Mouse (Mus musculus) hindbrain, embryonic 15.5 days (tissue): Measurements from ENCODE around the gene Nav2. TPM values are rescaled to one million over a fixed set of nuclear protein-coding genes. Genes with fewer than 3 reads are reported as not detected.

Experiments
- ATAC-seq: fragments of 200-750 bp; cut with Nextera tagmentation; 2 replicates; pipeline ENCODE4 v1.8.0; 2017; ENCODE audit warnings: low read depth, moderate number of reproducible peaks, moderate TSS enrichment; ENCODE audit not compliant: low FRiP score
- H3K27ac ChIP-seq: fragments of 300-500 bp; sonication (generic); replicated peaks from 2 replicates; pipeline ENCODE4 v1.5.1; 2015; ENCODE audit warnings: mild to moderate bottlenecking, inconsistent platforms
- H3K27me3 ChIP-seq: fragments of 300-500 bp; sonication (generic); 2 replicates; pipeline ENCODE4 v1.6.1; 2015; ENCODE audit warnings: control low read depth, inconsistent platforms
- H3K36me3 ChIP-seq: fragments of 300-500 bp; sonication (generic); 2 replicates; pipeline ENCODE4 v1.6.1; 2015; ENCODE audit warnings: control low read depth, inconsistent platforms
- H3K4me1 ChIP-seq: fragments of 300-500 bp; sonication (generic); replicated peaks from 2 replicates; pipeline ENCODE4 v1.6.1; 2015; ENCODE audit warnings: control low read depth, inconsistent platforms
- H3K4me2 ChIP-seq: fragments of 300-500 bp; sonication (generic); 2 replicates; pipeline ENCODE4 v1.6.1; 2015; ENCODE audit warnings: moderate library complexity, mild to moderate bottlenecking, inconsistent platforms
- H3K4me3 ChIP-seq: fragments of 300-500 bp; sonication (generic); 2 replicates; pipeline ENCODE4 v1.5.1; 2015; ENCODE audit warnings: mild to moderate bottlenecking, inconsistent platforms
- H3K9ac ChIP-seq: fragments of 300-500 bp; sonication (generic); 2 replicates; pipeline ENCODE4 v1.6.1; 2015; ENCODE audit warnings: inconsistent platforms
- H3K9me3 ChIP-seq: fragments of 300-500 bp; sonication (generic); 2 replicates; pipeline ENCODE4 v1.6.1; 2016; ENCODE audit warnings: control low read depth, inconsistent platforms
- WGBS: fragments of 180-500 bp; shearing (Covaris S2); methylation state at CpG from one replicate; pipeline ENCODE4 v1.1.7; 2015; 5-methylcytosine and 5-hydroxymethylcytosine counted together
- polyA plus RNA-seq: library from polyadenylated mRNA; unstranded; fragments of >200 nt; fragmentation: Nextera tagmentation; extraction: Ambion mirVana; gene quantifications from 2 replicates; pipeline ENCODE4 v1.2.1, GENCODE M21; 2015

Nav2 gene
- polyA plus RNA-seq, 1 experiment from 2014 or later = 24.7 TPM

DNA sequence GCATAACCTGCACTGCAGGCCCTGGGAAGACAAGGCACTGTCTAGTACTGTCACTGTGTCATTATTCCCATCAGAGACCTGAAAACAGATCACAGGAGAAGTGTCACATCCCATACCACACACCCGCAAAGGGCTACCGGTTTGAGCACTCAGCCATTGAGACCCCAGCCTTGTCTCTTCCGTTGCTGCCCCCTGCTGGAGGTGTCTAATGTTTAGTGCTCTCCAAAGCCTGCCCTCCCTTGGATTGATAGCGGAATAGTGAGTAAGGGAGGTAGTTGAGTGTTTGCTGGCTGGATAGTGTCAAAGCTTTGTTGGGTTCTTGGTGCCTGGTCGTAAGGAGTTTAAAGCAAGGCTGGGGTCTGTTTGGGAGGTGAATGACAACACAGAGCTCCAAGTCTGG, 568.1 kb downstream of the Nav2 start:
- H3K36me3 ChIP-seq = no peaks in the 10 kb centered on the region
- H3K27me3 ChIP-seq = no peaks in the 10 kb centered on the region
- no peak overlapping the region for H3K4me3 ChIP-seq
- ATAC-seq = no peak
- no peaks in the 10 kb centered on the region for H3K9me3 ChIP-seq
- no peak overlapping the region for H3K27ac ChIP-seq
- WGBS = 54% methylated on average over 5 of the region's 5 CpGs
- no peak overlapping the region for H3K9ac ChIP-seq
- no peak overlapping the region for H3K4me2 ChIP-seq
- H3K4me1 ChIP-seq = peaks cover 8% of the 10 kb centered on the region; the same call in 1 of the 2 replicates

DNA sequence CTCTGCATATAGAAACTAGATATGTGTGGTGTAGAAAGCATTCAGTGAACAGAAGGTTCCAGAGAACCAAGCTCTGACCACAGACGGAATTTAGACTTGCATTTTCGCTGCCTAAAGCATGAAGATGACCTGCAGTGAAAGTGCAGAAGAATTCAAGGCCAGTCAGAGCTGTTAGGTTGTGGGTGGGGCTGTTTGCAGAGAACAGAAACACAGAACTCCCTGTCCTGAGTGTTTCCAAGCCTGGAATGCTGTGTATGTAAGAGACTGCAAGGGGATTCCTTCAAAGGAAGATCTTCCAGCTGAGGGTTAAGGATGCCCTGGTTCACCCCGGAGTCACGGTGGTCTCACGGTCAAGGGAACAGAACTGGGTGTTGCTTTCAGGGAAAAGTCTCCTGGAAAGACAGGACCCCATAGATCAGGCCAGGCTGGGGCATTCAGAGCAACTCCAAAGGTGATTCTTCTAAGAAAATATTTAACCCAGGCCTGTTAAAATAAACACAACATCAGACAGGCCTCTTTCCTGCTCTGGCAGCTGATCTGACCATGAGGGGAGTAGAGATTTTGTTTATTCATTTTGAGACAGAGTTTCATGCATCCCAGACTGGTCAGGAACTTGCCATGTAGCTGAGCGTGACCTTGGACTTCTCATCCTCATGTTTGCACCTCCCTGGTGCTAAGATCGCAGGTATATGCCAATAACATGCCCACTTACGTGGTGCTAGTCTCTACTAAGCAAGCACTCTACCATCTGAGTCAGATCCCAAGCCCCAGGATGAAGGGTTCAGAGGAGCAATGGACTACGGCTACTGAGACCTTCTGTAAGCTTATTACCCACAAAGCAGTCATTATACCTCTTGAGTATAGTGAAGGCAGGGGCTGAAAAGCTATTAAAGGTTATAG, 568.8 kb downstream of the Nav2 start:
- 84% methylated on average over 9 of the region's 9 CpGs for WGBS
- H3K36me3 ChIP-seq = no peaks in the 10 kb centered on the region
- no peaks in the 10 kb centered on the region for H3K27me3 ChIP-seq
- H3K4me2 ChIP-seq = no peak overlapping the region
- no peak overlapping the region for H3K9ac ChIP-seq
- peaks cover 8% of the 10 kb centered on the region; the same call in 1 of the 2 replicates for H3K4me1 ChIP-seq
- no peak overlapping the region for H3K4me3 ChIP-seq
- no peak for ATAC-seq
- no peaks in the 10 kb centered on the region for H3K9me3 ChIP-seq
- no peak overlapping the region for H3K27ac ChIP-seq

DNA sequence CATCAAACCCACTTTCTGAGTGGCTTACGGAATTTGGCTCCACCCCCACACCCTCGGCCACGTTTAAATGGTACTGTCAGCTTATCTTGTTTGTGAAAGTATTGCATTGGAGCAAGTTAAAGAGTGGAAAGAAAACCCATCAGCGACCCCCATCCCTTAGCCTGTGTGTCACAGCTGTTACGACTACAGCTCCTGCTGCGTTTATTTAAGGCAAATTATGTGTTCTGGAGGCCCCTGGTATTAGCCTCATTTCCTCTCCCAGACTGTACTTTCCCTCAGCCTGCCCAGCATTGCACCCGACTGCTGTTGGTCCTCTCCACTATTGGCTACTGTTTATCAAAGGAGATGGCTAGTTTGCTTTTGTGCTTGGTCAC, 569.4 kb downstream of the Nav2 start:
- Histone ChIP-seq H3K4me2 (no peak overlapping the region), H3K9ac (no peak overlapping the region), H3K27me3 (no peaks in the 10 kb centered on the region), H3K4me1 (peaks cover 8% of the 10 kb centered on the region; the same call in 1 of the 2 replicates), H3K27ac (no peak overlapping the region), H3K36me3 (no peaks in the 10 kb centered on the region), H3K9me3 (no peaks in the 10 kb centered on the region), H3K4me3 (no peak overlapping the region)
- 59% methylated on average over 7 of the region's 7 CpGs for WGBS
- ATAC-seq = no peak

DNA sequence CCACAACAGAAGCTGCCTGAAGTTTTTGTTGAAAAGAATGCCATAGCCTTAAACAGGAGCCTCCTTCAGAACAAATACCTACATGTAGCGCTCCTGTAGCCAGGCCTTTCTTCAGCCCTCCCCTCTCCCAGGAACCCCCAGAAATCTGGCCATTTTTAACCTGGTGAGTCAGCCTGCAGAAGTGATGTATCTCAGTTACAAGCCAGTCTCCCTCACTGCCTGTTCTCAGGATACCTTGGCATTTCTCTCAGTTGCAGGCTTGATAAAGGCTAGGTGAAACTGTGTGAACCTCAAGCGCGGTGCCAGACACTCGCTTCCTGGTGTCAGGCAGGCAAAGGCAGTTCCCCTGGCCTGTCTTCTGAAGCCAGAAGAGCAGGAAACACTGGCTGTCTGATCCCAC, 570.4 kb downstream of the Nav2 start:
- Histone ChIP-seq H3K4me2 (no peak overlapping the region), H3K27ac (no peak overlapping the region), H3K27me3 (no peaks in the 10 kb centered on the region), H3K4me3 (no peak overlapping the region), H3K9me3 (no peaks in the 10 kb centered on the region), H3K4me1 (peaks cover 8% of the 10 kb centered on the region), H3K36me3 (no peaks in the 10 kb centered on the region), H3K9ac (no peak overlapping the region)
- 97% methylated on average over 4 of the region's 4 CpGs for WGBS
- ATAC-seq = no peak

DNA sequence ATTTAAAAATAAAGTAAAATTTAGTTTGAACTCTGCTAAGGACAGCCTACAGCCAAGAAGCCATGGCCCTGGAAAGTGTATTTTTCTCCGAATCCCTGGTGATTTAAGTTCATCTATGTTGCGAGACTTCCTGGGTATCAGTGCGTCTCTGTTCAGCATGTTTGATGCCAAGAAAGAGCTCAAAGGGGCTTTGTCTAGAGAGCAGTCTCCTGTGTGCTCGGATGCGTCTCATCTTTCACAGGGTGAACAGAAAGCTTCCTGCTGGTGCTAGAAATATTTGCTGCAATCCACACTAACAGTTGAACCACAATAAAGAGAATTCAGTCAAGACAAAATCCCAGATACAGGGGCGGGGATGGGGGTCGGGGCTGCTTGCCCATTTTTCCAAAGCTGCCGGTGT, 572.4 kb downstream of the Nav2 start:
- Histone ChIP-seq H3K27ac (no peak overlapping the region), H3K9me3 (no peaks in the 10 kb centered on the region), H3K4me1 (peaks cover 26% of the 10 kb centered on the region), H3K4me3 (no peak overlapping the region), H3K36me3 (no peaks in the 10 kb centered on the region), H3K4me2 (no peak overlapping the region), H3K9ac (no peak overlapping the region), H3K27me3 (no peaks in the 10 kb centered on the region)
- 57% methylated on average over 8 of the region's 8 CpGs for WGBS
- ATAC-seq = no peak

DNA sequence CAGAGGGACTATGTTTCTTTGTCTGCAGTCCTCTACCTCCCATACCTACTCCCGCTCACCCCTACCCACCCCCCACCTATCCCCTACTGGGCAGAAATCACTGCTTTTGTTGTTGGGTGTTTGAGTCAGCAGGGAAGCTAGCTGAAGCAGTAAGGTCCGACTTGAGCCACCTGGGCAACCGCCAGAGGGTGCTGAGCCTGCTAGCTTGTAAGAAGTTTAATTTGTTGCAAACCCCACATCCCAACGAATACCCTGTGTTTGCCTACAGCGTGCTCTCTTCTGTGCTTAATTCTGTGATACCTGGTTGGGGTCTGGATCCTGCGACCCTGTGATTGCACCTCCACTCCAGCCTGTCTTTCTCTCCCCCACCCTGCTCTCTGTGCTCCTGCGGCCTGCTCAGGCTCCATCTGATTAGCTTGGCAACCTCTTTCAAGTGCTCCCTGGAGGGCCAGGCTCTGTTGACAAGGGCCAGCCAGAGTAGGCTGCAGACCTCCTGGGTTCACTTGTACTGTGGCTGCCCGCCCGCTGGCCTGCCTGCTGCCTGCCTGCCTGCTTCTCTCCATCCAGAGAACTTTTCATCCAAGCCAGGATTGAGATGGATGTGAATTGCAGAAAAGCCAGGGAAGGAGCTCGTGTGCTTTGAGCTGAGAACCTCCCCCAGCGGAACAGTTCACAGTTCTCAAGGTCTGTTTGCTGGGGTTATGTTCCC, 575.7 kb downstream of the Nav2 start:
- 15% methylated on average over 11 of the region's 11 CpGs for WGBS
- Histone ChIP-seq H3K9me3 (no peaks in the 10 kb centered on the region), H3K27me3 (no peaks in the 10 kb centered on the region), H3K27ac (peak overlapping the region; percentile 51), H3K4me2 (no peak overlapping the region), H3K36me3 (no peaks in the 10 kb centered on the region), H3K4me1 (peaks cover 29% of the 10 kb centered on the region), H3K9ac (no peak overlapping the region), H3K4me3 (no peak overlapping the region)
- ATAC-seq = peak; percentile 46; the same call in 1 of the 2 replicates

DNA sequence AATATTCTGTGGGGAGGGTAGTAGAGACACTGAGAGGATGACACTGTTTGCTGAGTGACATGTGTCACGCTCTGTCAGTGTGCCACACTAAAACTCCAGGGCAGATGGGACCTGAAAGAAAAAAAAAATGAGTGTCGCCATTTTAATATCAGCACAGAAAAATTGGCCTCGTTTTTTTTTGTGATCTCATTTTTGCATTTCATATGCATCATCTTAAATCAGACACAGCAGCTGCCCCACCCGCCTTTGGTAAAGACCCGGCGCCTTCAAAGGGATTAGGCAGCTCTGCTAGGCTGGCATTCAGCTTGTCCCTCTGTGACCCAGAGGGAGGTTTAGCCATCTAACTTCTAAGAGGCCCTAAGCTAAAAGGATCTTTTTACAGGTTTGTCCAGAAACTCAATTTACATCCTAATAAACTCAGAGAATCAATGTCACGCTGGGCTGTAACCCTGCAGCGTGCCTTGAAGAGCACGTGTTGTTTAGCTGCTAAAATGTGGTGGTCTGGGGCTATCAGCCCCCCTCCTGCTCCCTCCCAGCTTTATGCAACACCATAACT, 576.9 kb downstream of the Nav2 start:
- Histone ChIP-seq H3K27ac (no peak overlapping the region), H3K36me3 (no peaks in the 10 kb centered on the region), H3K4me2 (no peak overlapping the region), H3K27me3 (no peaks in the 10 kb centered on the region), H3K9ac (no peak overlapping the region), H3K4me3 (no peak overlapping the region), H3K4me1 (peaks cover 29% of the 10 kb centered on the region), H3K9me3 (no peaks in the 10 kb centered on the region)
- ATAC-seq = no peak
- 19% methylated on average over 9 of the region's 9 CpGs for WGBS

DNA sequence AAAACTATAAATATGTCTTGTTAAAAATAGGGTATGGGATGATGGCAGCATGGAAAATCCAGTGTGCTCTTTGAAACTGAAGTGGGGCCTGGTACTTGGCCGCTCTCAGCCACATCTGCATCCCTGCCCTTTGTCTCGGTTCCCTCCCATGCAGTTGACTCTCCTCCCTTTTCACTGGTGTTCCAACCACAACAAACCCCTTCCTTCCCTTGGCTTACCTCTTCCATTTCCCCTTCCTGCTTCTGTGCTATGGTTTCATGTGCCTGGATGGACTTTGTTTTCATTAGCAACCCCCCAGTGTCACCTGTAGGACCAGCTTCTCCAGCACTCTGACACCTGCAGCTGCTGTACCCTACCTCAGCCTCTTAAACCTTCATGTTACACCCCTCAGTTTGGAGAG, 578.8 kb downstream of the Nav2 start:
- Histone ChIP-seq H3K4me1 (peaks cover 29% of the 10 kb centered on the region), H3K9ac (no peak overlapping the region), H3K27ac (no peak overlapping the region), H3K4me2 (no peak overlapping the region), H3K4me3 (no peak overlapping the region), H3K36me3 (peaks cover 7% of the 10 kb centered on the region; the same call in 1 of the 2 replicates), H3K27me3 (no peaks in the 10 kb centered on the region), H3K9me3 (no peaks in the 10 kb centered on the region)
- no peak for ATAC-seq
- WGBS = 90% methylated on average over 2 of the region's 2 CpGs

DNA sequence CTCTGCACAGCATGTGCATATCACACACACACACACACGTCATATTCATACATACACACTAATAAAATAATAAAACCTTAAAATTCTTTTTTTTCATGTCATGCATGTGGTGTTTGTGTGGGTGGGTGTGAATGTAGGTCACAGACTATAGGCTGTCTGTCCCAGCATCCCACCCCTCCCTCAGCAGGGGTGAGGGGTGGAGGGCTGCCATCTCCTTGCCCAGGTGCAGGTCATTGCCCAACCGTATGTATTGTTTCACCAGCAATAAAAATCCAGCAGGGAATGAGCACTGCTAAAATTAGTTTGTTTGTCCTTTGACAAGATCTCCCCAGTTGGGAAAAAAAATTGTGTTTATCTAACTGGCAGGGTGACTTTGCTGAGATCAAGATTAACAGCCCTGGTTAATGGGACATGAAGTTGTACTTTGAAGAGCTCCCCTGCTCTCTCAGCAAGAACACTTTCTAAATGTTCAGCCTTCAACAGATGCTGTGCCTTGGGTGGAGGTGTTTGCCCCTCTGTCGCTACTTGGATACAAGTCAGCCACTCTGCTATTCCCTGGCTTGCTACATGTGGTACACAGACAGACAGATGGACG, 580.1 kb downstream of the Nav2 start:
- H3K27ac ChIP-seq = no peak overlapping the region
- H3K4me3 ChIP-seq = no peak overlapping the region
- 67% methylated on average over 4 of the region's 4 CpGs for WGBS
- peaks cover 7% of the 10 kb centered on the region; the same call in 1 of the 2 replicates for H3K36me3 ChIP-seq
- peaks cover 29% of the 10 kb centered on the region for H3K4me1 ChIP-seq
- ATAC-seq = no peak
- no peaks in the 10 kb centered on the region for H3K27me3 ChIP-seq
- no peaks in the 10 kb centered on the region for H3K9me3 ChIP-seq
- H3K9ac ChIP-seq = no peak overlapping the region
- no peak overlapping the region for H3K4me2 ChIP-seq

DNA sequence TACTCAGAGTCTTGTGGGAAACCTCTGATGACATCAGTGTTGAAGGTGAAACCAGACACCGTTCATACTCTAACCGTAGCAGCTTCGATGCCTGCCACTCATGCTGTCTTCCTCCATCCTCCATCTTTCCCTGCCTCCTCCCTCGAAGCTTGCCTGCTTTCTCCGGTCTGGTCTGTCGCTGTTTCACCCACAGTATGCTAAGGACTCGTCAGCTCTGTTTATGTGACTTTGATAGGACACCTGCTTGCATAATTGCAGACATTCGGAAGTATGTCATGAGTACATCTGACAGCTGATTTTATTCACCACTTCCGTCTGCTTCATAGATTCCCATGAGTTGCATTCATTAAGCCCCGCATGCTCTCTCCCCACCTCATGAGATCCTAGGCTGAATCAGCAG, 582.3 kb downstream of the Nav2 start:
- Histone ChIP-seq H3K27ac (no peak overlapping the region), H3K4me1 (peaks cover 16% of the 10 kb centered on the region), H3K4me3 (no peak overlapping the region), H3K36me3 (peaks cover 7% of the 10 kb centered on the region; the same call in 1 of the 2 replicates), H3K9ac (no peak overlapping the region), H3K27me3 (no peaks in the 10 kb centered on the region), H3K4me2 (no peak overlapping the region), H3K9me3 (no peaks in the 10 kb centered on the region)
- ATAC-seq = no peak
- WGBS = 73% methylated on average over 10 of the region's 10 CpGs

DNA sequence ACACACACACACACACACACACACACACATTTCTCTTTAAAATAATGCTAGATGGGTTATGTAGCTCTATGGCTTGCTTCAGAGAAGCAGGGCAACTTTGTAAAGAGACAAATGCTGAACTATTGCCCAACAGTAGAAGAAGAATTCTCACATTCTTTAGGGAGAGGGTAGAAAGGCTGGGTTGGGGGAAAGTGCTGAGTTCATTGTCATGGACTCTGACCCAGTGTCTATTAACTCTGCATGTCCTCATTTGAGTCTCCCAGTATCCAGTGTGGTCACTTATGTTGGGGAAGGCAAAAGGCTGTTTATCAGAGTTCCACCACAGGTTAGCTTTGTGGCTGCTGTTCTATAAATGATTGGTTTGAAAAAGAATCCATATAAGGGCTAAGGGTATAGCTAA, 584.1 kb downstream of the Nav2 start:
- H3K9me3 ChIP-seq = no peaks in the 10 kb centered on the region
- no peak overlapping the region for H3K9ac ChIP-seq
- no peak overlapping the region for H3K27ac ChIP-seq
- H3K4me1 ChIP-seq = peaks cover 31% of the 10 kb centered on the region
- no peak overlapping the region for H3K4me2 ChIP-seq
- H3K4me3 ChIP-seq = no peak overlapping the region
- no peaks in the 10 kb centered on the region for H3K27me3 ChIP-seq
- no peak for ATAC-seq
- H3K36me3 ChIP-seq = peaks cover 7% of the 10 kb centered on the region; the same call in 1 of the 2 replicates

DNA sequence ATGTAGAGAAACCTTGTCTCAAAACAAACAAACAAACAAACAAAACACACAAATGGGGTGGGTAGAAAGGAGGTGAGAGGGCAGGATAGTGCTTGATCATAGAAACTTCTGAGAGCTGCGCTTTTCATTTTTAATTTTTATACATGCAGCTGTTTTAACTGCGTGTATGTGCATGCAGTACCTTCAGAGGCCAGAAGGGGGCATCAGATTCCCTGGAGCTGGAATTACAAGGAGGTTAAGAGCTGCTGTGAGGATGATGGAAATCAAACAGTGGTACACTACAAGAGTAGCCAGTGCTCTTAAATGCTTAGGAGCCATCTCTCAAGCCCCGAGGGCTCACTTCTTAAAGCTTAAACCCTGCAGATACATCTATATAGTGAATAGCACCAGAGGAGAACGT, 584.7 kb downstream of the Nav2 start:
- no peak for ATAC-seq
- no peak overlapping the region for H3K9ac ChIP-seq
- 76% methylated on average over 4 of the region's 4 CpGs for WGBS
- H3K4me2 ChIP-seq = no peak overlapping the region
- no peak overlapping the region for H3K27ac ChIP-seq
- H3K9me3 ChIP-seq = no peaks in the 10 kb centered on the region
- H3K36me3 ChIP-seq = peaks cover 7% of the 10 kb centered on the region; the same call in 1 of the 2 replicates
- H3K4me1 ChIP-seq = peaks cover 28% of the 10 kb centered on the region
- no peaks in the 10 kb centered on the region for H3K27me3 ChIP-seq
- H3K4me3 ChIP-seq = no peak overlapping the region
